Mouse (Mus musculus): Measurements from ENCODE around the gene Actr2. TPM values are rescaled to one million over a fixed set of nuclear protein-coding genes. Genes with fewer than 3 reads are reported as not detected.

The Actr2 gene
- polyA plus RNA-seq, 1 experiment from 2014 or later = 125 TPM

GRCm38 (mm10) chr11:20108151-20108550 lies 4.6 kb downstream of the Actr2 start:
- WGBS = 93% methylated on average over 7 of the region's 7 CpGs
- ATAC-seq (replicated peaks; ENCODE audit: low FRiP score) = no peak

GRCm38 (mm10) chr11:20107683-20108082 lies 5.0 kb downstream of the Actr2 start:
- H3K9ac ChIP-seq = no peak overlapping the region
- H3K36me3 ChIP-seq = peaks cover 11% of the 10 kb centered on the region; the same call in 1 of the 2 replicates
- H3K9me3 ChIP-seq (replicated peaks) = no peaks in the 10 kb centered on the region
- H3K4me2 ChIP-seq = no peak overlapping the region
- no peaks in the 10 kb centered on the region for H3K27me3 ChIP-seq
- H3K4me3 ChIP-seq (replicated peaks) = no peak overlapping the region
- H3K4me1 ChIP-seq = peaks cover 10% of the 10 kb centered on the region
- WGBS = 94% methylated on average over 4 of the region's 4 CpGs
- H3K27ac ChIP-seq = no peak overlapping the region
- no peak for ATAC-seq (replicated peaks; ENCODE audit: low FRiP score)

More at GRCm38 (mm10) chr11:20108151-20108550, 4.6 kb downstream of the Actr2 start:
- Histone ChIP-seq H3K4me1 (peaks cover 10% of the 10 kb centered on the region), H3K27me3 (no peaks in the 10 kb centered on the region), H3K36me3 (peaks cover 11% of the 10 kb centered on the region; the same call in 1 of the 2 replicates), H3K9ac (no peak overlapping the region), H3K4me3 (replicated peaks) (no peak overlapping the region), H3K9me3 (replicated peaks) (no peaks in the 10 kb centered on the region), H3K4me2 (no peak overlapping the region), H3K27ac (no peak overlapping the region)

- Histone ChIP-seq H3K27me3 (no peaks in the 10 kb centered on the region), H3K4me2 (no peak overlapping the region), H3K27ac (no peak overlapping the region), H3K4me1 (peaks cover 10% of the 10 kb centered on the region), H3K9me3 (replicated peaks) (no peaks in the 10 kb centered on the region), H3K36me3 (peaks cover 11% of the 10 kb centered on the region; the same call in 1 of the 2 replicates), H3K4me3 (replicated peaks) (no peak overlapping the region), H3K9ac (no peak overlapping the region)
- no peak for ATAC-seq (replicated peaks; ENCODE audit: low FRiP score)
- 96% methylated on average over 3 of the region's 3 CpGs for WGBS
These were observed 5.8 kb downstream of the Actr2 start for GRCm38 (mm10) chr11:20106946-20107345.

- H3K27me3 ChIP-seq = no peaks in the 10 kb centered on the region
- no peak for ATAC-seq (replicated peaks; ENCODE audit: low FRiP score)
- no peak overlapping the region for H3K4me3 ChIP-seq (replicated peaks)
- peaks cover 21% of the 10 kb centered on the region for H3K36me3 ChIP-seq
- no peak overlapping the region for H3K27ac ChIP-seq
- H3K9ac ChIP-seq = no peak overlapping the region
- no peaks in the 10 kb centered on the region for H3K9me3 ChIP-seq (replicated peaks)
- no peak overlapping the region for H3K4me2 ChIP-seq
- H3K4me1 ChIP-seq = no peaks in the 10 kb centered on the region
- 89% methylated on average over 2 of the region's 2 CpGs for WGBS
These were observed 8.8 kb downstream of the Actr2 start for GRCm38 (mm10) chr11:20103949-20104348.

- Histone ChIP-seq H3K27ac (no peak overlapping the region), H3K36me3 (peaks cover 76% of the 10 kb centered on the region), H3K4me3 (replicated peaks) (no peak overlapping the region), H3K9ac (no peak overlapping the region), H3K4me2 (no peak overlapping the region), H3K4me1 (no peaks in the 10 kb centered on the region), H3K9me3 (replicated peaks) (no peaks in the 10 kb centered on the region), H3K27me3 (no peaks in the 10 kb centered on the region)
- ATAC-seq (replicated peaks; ENCODE audit: low FRiP score) = no peak
These were observed 26.4 kb downstream of the Actr2 start for GRCm38 (mm10) chr11:20086306-20086705.

GRCm38 (mm10) chr11:20085635-20086034 lies 27.1 kb downstream of the Actr2 start:
- Histone ChIP-seq H3K9ac (no peak overlapping the region), H3K4me1 (no peaks in the 10 kb centered on the region), H3K4me3 (replicated peaks) (no peak overlapping the region), H3K9me3 (replicated peaks) (no peaks in the 10 kb centered on the region), H3K27ac (no peak overlapping the region), H3K27me3 (no peaks in the 10 kb centered on the region), H3K36me3 (peaks cover 78% of the 10 kb centered on the region), H3K4me2 (no peak overlapping the region)
- no peak for ATAC-seq (replicated peaks; ENCODE audit: low FRiP score)
- 95% methylated on average over 2 of the region's 2 CpGs for WGBS

- WGBS = 73% methylated on average over 1 of the region's 1 CpGs
- Histone ChIP-seq H3K9ac (no peak overlapping the region), H3K36me3 (peaks cover 89% of the 10 kb centered on the region), H3K9me3 (replicated peaks) (no peaks in the 10 kb centered on the region), H3K27me3 (no peaks in the 10 kb centered on the region), H3K4me2 (no peak overlapping the region), H3K27ac (no peak overlapping the region), H3K4me3 (replicated peaks) (no peak overlapping the region), H3K4me1 (no peaks in the 10 kb centered on the region)
- no peak for ATAC-seq (replicated peaks; ENCODE audit: low FRiP score)
These were observed 37.3 kb downstream of the Actr2 start for GRCm38 (mm10) chr11:20075415-20075814.

- H3K36me3 ChIP-seq = peaks cover 86% of the 10 kb centered on the region
These were observed 39.9 kb downstream of the Actr2 start for GRCm38 (mm10) chr11:20072826-20073225.

GRCm38 (mm10) chr11:20072174-20072573 lies 40.5 kb downstream of the Actr2 start:
- Histone ChIP-seq H3K4me3 (replicated peaks) (no peak overlapping the region), H3K9ac (no peak overlapping the region), H3K27me3 (no peaks in the 10 kb centered on the region), H3K4me1 (no peaks in the 10 kb centered on the region), H3K36me3 (peaks cover 83% of the 10 kb centered on the region), H3K4me2 (no peak overlapping the region), H3K27ac (no peak overlapping the region), H3K9me3 (replicated peaks) (no peaks in the 10 kb centered on the region)
- ATAC-seq (replicated peaks; ENCODE audit: low FRiP score) = no peak
- WGBS = 68% methylated on average over 3 of the region's 3 CpGs

More at GRCm38 (mm10) chr11:20072826-20073225, 39.9 kb downstream of the Actr2 start:
- Histone ChIP-seq H3K9ac (no peak overlapping the region), H3K9me3 (replicated peaks) (no peaks in the 10 kb centered on the region), H3K27ac (no peak overlapping the region), H3K4me1 (no peaks in the 10 kb centered on the region), H3K4me2 (no peak overlapping the region), H3K27me3 (no peaks in the 10 kb centered on the region), H3K4me3 (replicated peaks) (no peak overlapping the region)
- 92% methylated on average over 5 of the region's 5 CpGs for WGBS
- ATAC-seq (replicated peaks; ENCODE audit: low FRiP score) = no peak

GRCm38 (mm10) chr11:20068346-20069004 lies 44.2 kb downstream of the Actr2 start:
- no peak overlapping the region for H3K4me2 ChIP-seq
- H3K27me3 ChIP-seq = no peaks in the 10 kb centered on the region
- no peak overlapping the region for H3K4me3 ChIP-seq (replicated peaks)
- H3K4me1 ChIP-seq = no peaks in the 10 kb centered on the region
- H3K36me3 ChIP-seq = peaks cover 88% of the 10 kb centered on the region
- no peak for ATAC-seq (replicated peaks; ENCODE audit: low FRiP score)
- no peak overlapping the region for H3K27ac ChIP-seq
- WGBS = 94% methylated on average over 6 of the region's 6 CpGs
- H3K9ac ChIP-seq = no peak overlapping the region
- no peaks in the 10 kb centered on the region for H3K9me3 ChIP-seq (replicated peaks)

GRCm38 (mm10) chr11:20067521-20067920 lies 45.2 kb downstream of the Actr2 start:
- H3K4me1 ChIP-seq = no peaks in the 10 kb centered on the region
- no peak overlapping the region for H3K4me3 ChIP-seq (replicated peaks)
- H3K4me2 ChIP-seq = no peak overlapping the region
- ATAC-seq (replicated peaks; ENCODE audit: low FRiP score) = no peak
- no peaks in the 10 kb centered on the region for H3K9me3 ChIP-seq (replicated peaks)
- H3K27me3 ChIP-seq = no peaks in the 10 kb centered on the region
- no peak overlapping the region for H3K9ac ChIP-seq
- no peak overlapping the region for H3K27ac ChIP-seq
- H3K36me3 ChIP-seq = peaks cover 82% of the 10 kb centered on the region
- WGBS = 65% methylated on average over 1 of the region's 1 CpGs

GRCm38 (mm10) chr11:20066106-20066505 lies 46.6 kb downstream of the Actr2 start:
- no peak for ATAC-seq (replicated peaks; ENCODE audit: low FRiP score)
- no peak overlapping the region for H3K4me3 ChIP-seq (replicated peaks)
- H3K4me1 ChIP-seq = no peaks in the 10 kb centered on the region
- WGBS = 90% methylated on average over 1 of the region's 1 CpGs
- no peaks in the 10 kb centered on the region for H3K27me3 ChIP-seq
- no peak overlapping the region for H3K27ac ChIP-seq
- H3K4me2 ChIP-seq = no peak overlapping the region
- no peak overlapping the region for H3K9ac ChIP-seq
- peaks cover 75% of the 10 kb centered on the region for H3K36me3 ChIP-seq
- no peaks in the 10 kb centered on the region for H3K9me3 ChIP-seq (replicated peaks)

GRCm38 (mm10) chr11:20064926-20065325 lies 47.8 kb downstream of the Actr2 start:
- WGBS = 89% methylated on average over 2 of the region's 2 CpGs
- ATAC-seq (replicated peaks; ENCODE audit: low FRiP score) = no peak
- no peak overlapping the region for H3K4me2 ChIP-seq

More at GRCm38 (mm10) chr11:20064926-20065325, 47.8 kb downstream of the Actr2 start:
- no peak overlapping the region for H3K27ac ChIP-seq
- no peaks in the 10 kb centered on the region for H3K27me3 ChIP-seq
- peaks cover 75% of the 10 kb centered on the region for H3K36me3 ChIP-seq
- H3K9ac ChIP-seq = no peak overlapping the region
- H3K4me3 ChIP-seq (replicated peaks) = no peak overlapping the region
- no peaks in the 10 kb centered on the region for H3K4me1 ChIP-seq
- no peaks in the 10 kb centered on the region for H3K9me3 ChIP-seq (replicated peaks)
